Mouse (Mus musculus): ENCODE data around the gene Braf. TPM values are rescaled to one million over a fixed set of nuclear protein-coding genes. Genes with fewer than 3 reads are reported as not detected.

The Braf gene
- total and polyA plus RNA-seq, 2 experiments from 2014 or later, result 4.4 to 22.9 TPM

DNA sequence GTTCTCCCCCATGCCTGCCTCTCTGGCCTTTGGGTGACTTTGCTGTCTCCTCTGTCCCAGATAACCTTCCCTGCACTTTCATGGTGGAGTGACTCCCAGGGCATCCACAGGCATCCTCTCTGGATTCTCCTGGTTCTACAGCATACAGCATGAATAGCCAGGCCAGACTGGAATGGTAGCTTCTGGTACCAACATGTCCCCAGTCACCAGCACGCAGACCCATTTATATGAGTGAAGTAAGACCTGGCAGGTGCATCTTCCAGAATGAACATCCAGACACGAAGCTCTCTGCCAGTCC, 169.7 kb downstream of the Braf start:
- no peaks in the 10 kb centered on the region for H3K9me3 ChIP-seq (replicated peaks; ENCODE audit: control insufficient read depth, low read length)

GRCm38 (mm10) chr6:39554888-39555647, 170.2 kb downstream of the Braf start:
- TF ChIP-seq CTCF (IDR thresholded peaks at IDR 0.05; ENCODE audit: low read depth) (no peak), EP300 (IDR thresholded peaks at IDR 0.05; ENCODE audit: low read depth) (no peak)
- no peak overlapping the region for H3K9ac ChIP-seq (replicated peaks; ENCODE audit: low read depth, low read length)
- H3K4me1 ChIP-seq (ENCODE audit: control insufficient read depth, insufficient read depth), result no peaks in the 10 kb centered on the region
- H3K27ac ChIP-seq (ENCODE audit: low read depth), result peak overlapping the region; percentile 64
- H3K4me2 ChIP-seq (ENCODE audit: low read depth, low read length), result peak overlapping the region; percentile 80
- H3K27me3 ChIP-seq (ENCODE audit: control insufficient read depth, insufficient read depth, low read length), result no peaks in the 10 kb centered on the region
- ATAC-seq (ENCODE audit: insufficient read depth, low read depth), result no peak
- no peak for DNase-seq (ENCODE audit: low spot score)
- no peaks in the 10 kb centered on the region for H3K9me3 ChIP-seq (replicated peaks; ENCODE audit: control insufficient read depth, low read length)
- 0 out of 2 replicates have a peak overlapping the region, but pooled peaks have one; percentile 5 for H3K4me3 ChIP-seq (ENCODE audit: low read depth, low read length)
- H3K36me3 ChIP-seq (replicated peaks; ENCODE audit: control insufficient read depth, insufficient read depth, low read length), result no peaks in the 10 kb centered on the region
- 63% methylated on average over 12 of the region's 12 CpGs for WGBS

More for the DNA sequence above, 169.7 kb downstream of the Braf start:
- H3K4me1 ChIP-seq (ENCODE audit: control insufficient read depth, insufficient read depth), result no peaks in the 10 kb centered on the region
- no peak for TF ChIP-seq CTCF (IDR thresholded peaks at IDR 0.05; ENCODE audit: low read depth)
- TF ChIP-seq EP300 (IDR thresholded peaks at IDR 0.05; ENCODE audit: low read depth), result no peak
- 65% methylated on average over 2 of the region's 2 CpGs for WGBS
- DNase-seq (ENCODE audit: low spot score), result no peak
- peak overlapping the region; percentile 80 for H3K4me2 ChIP-seq (ENCODE audit: low read depth, low read length)
- H3K9ac ChIP-seq (replicated peaks; ENCODE audit: low read depth, low read length), result no peak overlapping the region
- peak overlapping the region; percentile 64; the same call in 1 of the 2 replicates for H3K27ac ChIP-seq (ENCODE audit: low read depth)
- ATAC-seq (ENCODE audit: insufficient read depth, low read depth), result no peak
- no peaks in the 10 kb centered on the region for H3K36me3 ChIP-seq (replicated peaks; ENCODE audit: control insufficient read depth, insufficient read depth, low read length)
- no peak overlapping the region for H3K4me3 ChIP-seq (ENCODE audit: low read depth, low read length)
- H3K27me3 ChIP-seq (ENCODE audit: control insufficient read depth, insufficient read depth, low read length), result no peaks in the 10 kb centered on the region

Other genes starting within 250 kb of the Braf start
- 7.3 and 9.0 TPM in 2 replicates for gene Dennd2a, start 167.6 kb downstream of the Braf start, total RNA-seq (2014; rRNA removed; ENCODE audit: low replicate concordance)
- gene Dennd2a, start 167.6 kb downstream of the Braf start, polyA plus RNA-seq (2015; fragmentation: Nextera tagmentation; extraction: Ambion mirVana), result 5.5 TPM in 2 replicates
- 17.5 and 22.4 TPM in 2 replicates for gene Adck2, start 151.6 kb downstream of the Braf start, total RNA-seq (2014; rRNA removed; ENCODE audit: low replicate concordance)
- 24.4 and 25.7 TPM in 2 replicates for gene Adck2, start 151.6 kb downstream of the Braf start, polyA plus RNA-seq (2015; fragmentation: Nextera tagmentation; extraction: Ambion mirVana)
- not detected in 2 replicates for gene Gm42420, start 139.7 kb downstream of the Braf start, total RNA-seq (2014; rRNA removed; ENCODE audit: low replicate concordance)
- 0.60 and 2.7 TPM in 2 replicates for gene Gm42420, start 139.7 kb downstream of the Braf start, polyA plus RNA-seq (2015; fragmentation: Nextera tagmentation; extraction: Ambion mirVana)
- 719 and 838 TPM in 2 replicates for gene Ndufb2, start 132.9 kb downstream of the Braf start, total RNA-seq (2014; rRNA removed; ENCODE audit: low replicate concordance)
- 1,229 and 1,304 TPM in 2 replicates for gene Ndufb2, start 132.9 kb downstream of the Braf start, polyA plus RNA-seq (2015; fragmentation: Nextera tagmentation; extraction: Ambion mirVana)
- 44.5 and 56.3 TPM in 2 replicates for gene Mrps33, start 85.5 kb upstream of the Braf start, total RNA-seq (2014; rRNA removed; ENCODE audit: low replicate concordance)
- gene Mrps33, start 85.5 kb upstream of the Braf start, polyA plus RNA-seq (2015; fragmentation: Nextera tagmentation; extraction: Ambion mirVana), result 231 and 250 TPM in 2 replicates
- gene Tmem178b, start 147.8 kb upstream of the Braf start, total RNA-seq (2014; rRNA removed; ENCODE audit: low replicate concordance), result not detected in 2 replicates
- 0.04 and 0.07 TPM in 2 replicates for gene Tmem178b, start 147.8 kb upstream of the Braf start, polyA plus RNA-seq (2015; fragmentation: Nextera tagmentation; extraction: Ambion mirVana)